Mouse (Mus musculus): Measurements from ENCODE around the gene Sys1. TPM values are rescaled to one million over a fixed set of nuclear protein-coding genes. Genes with fewer than 3 reads are reported as not detected.
A peak's percentile ranks its signal among the peaks of the same experiment; 100 is the strongest.

The Sys1 gene
- polyA plus RNA-seq, 1 experiment = 33.3 TPM

- TF ChIP-seq POLR2A (IDR thresholded peaks at IDR 0.05; ENCODE audit: borderline replicate concordance, low read depth, low read length) (no peak), CTCF (IDR thresholded peaks at IDR 0.05; ENCODE audit: low read depth, low read length) (no peak)
- Histone ChIP-seq H3K4me1 (ENCODE audit: control insufficient read depth, insufficient read depth, low read length) (peaks cover 9% of the 10 kb centered on the region), H3K4me3 (ENCODE audit: insufficient read depth, low read length) (no peak overlapping the region), H3K27ac (ENCODE audit: insufficient read depth, low read depth, low read length) (no peak overlapping the region)
Observed at GRCm38 (mm10) chr2:164448921-164449320, 7.8 kb upstream of the Sys1 start.

DNA sequence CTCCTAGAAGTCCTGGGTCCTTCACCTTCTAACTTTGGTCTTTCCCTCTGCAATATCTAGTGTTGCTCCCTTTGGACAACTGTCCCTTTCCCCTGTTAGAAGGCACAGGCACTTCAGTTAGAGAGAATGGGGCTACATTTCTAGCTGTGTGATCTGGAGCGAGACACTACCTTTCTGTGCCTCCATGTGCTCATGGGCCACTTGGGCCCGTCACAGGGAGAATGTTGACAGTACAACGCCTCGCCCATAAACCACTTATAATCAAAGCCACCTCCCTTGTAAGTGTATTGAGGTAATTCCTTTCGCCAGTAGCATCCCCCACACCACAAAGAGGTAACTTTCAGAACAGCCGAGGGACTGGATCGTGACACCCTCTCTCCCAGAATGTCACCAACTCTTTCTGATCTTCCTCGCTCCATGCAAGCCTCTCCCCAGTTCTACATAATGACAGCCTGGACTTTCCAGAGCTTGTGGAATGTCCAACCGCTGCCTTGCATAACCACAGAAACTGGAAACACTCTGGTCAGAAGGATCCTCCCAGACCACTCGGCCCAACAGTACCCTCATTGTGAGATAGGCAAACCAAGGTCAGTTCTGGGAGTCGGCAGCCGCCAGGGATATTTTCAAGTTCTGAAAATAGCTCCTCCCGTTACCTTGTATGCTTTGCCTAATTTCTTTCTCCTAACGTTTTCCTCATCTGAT, 7.3 kb upstream of the Sys1 start:
- peaks cover 11% of the 10 kb centered on the region for H3K4me1 ChIP-seq (ENCODE audit: control insufficient read depth, insufficient read depth, low read length)
- no peak for TF ChIP-seq CTCF (IDR thresholded peaks at IDR 0.05; ENCODE audit: low read depth, low read length)
- TF ChIP-seq POLR2A (IDR thresholded peaks at IDR 0.05; ENCODE audit: borderline replicate concordance, low read depth, low read length) = no peak
- H3K27ac ChIP-seq (ENCODE audit: insufficient read depth, low read depth, low read length) = no peak overlapping the region
- H3K4me3 ChIP-seq (ENCODE audit: insufficient read depth, low read length) = no peak overlapping the region

DNA sequence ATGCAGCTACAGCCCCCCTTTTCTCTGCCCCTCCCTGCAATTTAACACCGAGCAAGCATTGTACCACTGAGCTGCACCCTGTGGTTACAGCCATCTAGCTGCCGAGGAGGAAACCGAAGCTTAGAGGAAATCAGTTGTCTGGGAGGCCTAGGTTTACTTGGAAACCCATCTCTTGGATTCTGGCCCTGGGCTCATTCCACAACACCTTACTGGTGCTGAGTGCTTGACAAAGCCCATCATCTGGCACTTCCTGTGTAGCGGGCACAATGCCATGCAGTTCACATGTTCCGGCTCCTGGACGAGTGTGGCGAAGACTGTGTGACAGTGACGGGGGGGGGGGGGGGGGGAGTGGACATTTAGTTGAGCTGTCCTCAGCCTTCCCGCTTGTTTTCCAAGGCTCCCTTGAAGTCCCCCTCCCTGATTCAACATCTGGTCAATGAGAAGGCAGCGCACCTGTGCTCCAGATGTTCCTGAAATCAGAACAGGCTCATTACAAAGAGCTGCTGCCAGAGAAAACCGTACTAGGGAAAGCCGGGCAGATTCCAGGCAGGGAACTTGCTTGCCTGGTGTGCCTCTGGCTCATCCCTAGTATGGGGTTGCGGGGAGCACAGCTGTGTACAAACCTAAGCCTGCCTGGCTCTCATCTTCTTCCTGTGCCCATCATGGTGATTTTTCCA, 4.6 kb upstream of the Sys1 start:
- H3K4me1 ChIP-seq (ENCODE audit: control insufficient read depth, insufficient read depth, low read length) = peaks cover 28% of the 10 kb centered on the region
- no peak overlapping the region for H3K27ac ChIP-seq (ENCODE audit: insufficient read depth, low read depth, low read length)
- no peak for TF ChIP-seq CTCF (IDR thresholded peaks at IDR 0.05; ENCODE audit: low read depth, low read length)
- no peak for TF ChIP-seq POLR2A (IDR thresholded peaks at IDR 0.05; ENCODE audit: borderline replicate concordance, low read depth, low read length)
- H3K4me3 ChIP-seq (ENCODE audit: insufficient read depth, low read length) = no peak overlapping the region

DNA sequence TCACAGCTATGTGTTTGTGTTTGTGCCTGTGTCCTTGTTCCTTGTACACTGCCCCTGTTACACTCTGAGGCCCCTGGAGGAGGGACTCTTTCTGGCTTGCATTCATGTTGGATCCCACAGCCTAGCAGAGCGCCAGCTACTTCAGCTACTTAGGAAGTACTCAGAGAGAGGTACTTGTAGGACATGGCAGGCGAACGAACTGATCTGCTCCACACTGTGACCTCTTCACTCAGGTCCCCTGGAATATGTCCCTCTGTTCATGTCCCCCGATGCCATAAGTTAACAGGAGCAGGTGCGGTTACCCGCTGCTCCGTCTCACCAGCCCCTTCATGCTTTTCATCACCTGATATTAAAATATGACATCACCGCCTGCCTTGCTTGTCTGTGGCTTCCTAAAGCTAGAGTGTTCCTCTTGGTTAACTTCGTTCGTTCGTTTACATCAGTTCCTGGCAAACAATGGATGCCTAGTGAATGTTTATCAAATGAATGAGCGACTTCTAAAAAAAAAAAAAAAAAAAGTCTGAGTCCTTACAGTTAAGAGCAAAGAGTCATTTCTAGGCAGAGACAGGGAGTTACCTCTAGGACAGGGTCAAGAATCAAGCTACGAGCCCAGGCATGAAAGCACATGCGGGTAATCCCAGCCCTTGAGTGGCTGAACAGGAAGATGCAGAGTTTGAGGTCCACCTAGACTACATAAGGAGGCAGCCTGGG, 3.6 kb upstream of the Sys1 start:
- Histone ChIP-seq H3K27ac (ENCODE audit: insufficient read depth, low read depth, low read length) (no peak overlapping the region), H3K4me1 (ENCODE audit: control insufficient read depth, insufficient read depth, low read length) (peaks cover 34% of the 10 kb centered on the region), H3K4me3 (ENCODE audit: insufficient read depth, low read length) (no peak overlapping the region)
- TF ChIP-seq POLR2A (IDR thresholded peaks at IDR 0.05; ENCODE audit: borderline replicate concordance, low read depth, low read length) (no peak), CTCF (IDR thresholded peaks at IDR 0.05; ENCODE audit: low read depth, low read length) (no peak)

- no peak for TF ChIP-seq POLR2A (IDR thresholded peaks at IDR 0.05; ENCODE audit: borderline replicate concordance, low read depth, low read length)
- no peak for TF ChIP-seq CTCF (IDR thresholded peaks at IDR 0.05; ENCODE audit: low read depth, low read length)
- H3K4me1 ChIP-seq (ENCODE audit: control insufficient read depth, insufficient read depth, low read length) = peaks cover 39% of the 10 kb centered on the region
- H3K27ac ChIP-seq (ENCODE audit: insufficient read depth, low read depth, low read length) = no peak overlapping the region
- H3K4me3 ChIP-seq (ENCODE audit: insufficient read depth, low read length) = no peak overlapping the region
Observed at GRCm38 (mm10) chr2:164453887-164454500, 2.8 kb upstream of the Sys1 start.

- TF ChIP-seq POLR2A (IDR thresholded peaks at IDR 0.05; ENCODE audit: borderline replicate concordance, low read depth, low read length) (no peak), CTCF (IDR thresholded peaks at IDR 0.05; ENCODE audit: low read depth, low read length) (no peak)
- no peak overlapping the region for H3K4me3 ChIP-seq (ENCODE audit: insufficient read depth, low read length)
- H3K27ac ChIP-seq (ENCODE audit: insufficient read depth, low read depth, low read length) = peak overlapping the region; percentile 48; the same call in 1 of the 2 replicates
- H3K4me1 ChIP-seq (ENCODE audit: control insufficient read depth, insufficient read depth, low read length) = peaks cover 42% of the 10 kb centered on the region
Observed at GRCm38 (mm10) chr2:164454846-164455245, 1.9 kb upstream of the Sys1 start.

DNA sequence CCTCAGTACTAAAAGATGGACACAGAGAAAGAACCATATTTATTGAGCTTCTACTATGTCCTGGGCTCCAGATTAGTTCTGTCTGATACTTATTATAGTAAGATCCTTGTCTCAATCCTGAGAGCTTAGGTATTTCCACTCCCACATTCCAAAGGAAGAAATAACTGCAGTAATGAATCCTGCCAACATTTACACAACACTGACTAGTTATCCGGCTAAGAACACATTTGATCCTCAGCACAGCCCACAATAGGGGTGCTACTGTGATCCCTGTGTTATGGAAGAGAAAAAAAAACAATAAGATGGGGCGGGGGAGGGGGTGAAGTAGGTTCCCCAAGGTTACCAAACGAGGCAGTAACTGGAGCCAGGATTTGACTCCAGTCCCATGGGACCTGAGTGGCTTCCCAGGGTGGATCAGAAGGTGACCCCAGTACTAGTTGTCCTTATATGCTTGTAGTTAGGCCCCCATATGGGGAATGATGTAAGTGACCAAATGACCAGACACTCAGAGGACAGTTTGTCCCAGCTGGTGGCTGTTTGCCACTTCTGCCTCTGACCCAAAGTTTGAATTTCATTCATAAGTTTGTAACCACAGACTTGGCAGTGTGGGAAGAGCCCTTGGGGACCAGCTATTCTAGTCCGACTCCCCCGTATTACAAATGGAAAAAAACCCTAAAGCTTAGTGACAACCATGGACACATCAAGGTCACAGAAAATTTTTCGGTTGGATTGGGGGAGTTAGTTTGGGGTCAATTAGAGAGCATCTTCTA, 1.2 kb upstream of the Sys1 start:
- TF ChIP-seq CTCF (IDR thresholded peaks at IDR 0.05; ENCODE audit: low read depth, low read length) (no peak), POLR2A (IDR thresholded peaks at IDR 0.05; ENCODE audit: borderline replicate concordance, low read depth, low read length) (no peak)
- peak overlapping the region; percentile 48; the same call in 1 of the 2 replicates for H3K27ac ChIP-seq (ENCODE audit: insufficient read depth, low read depth, low read length)
- H3K4me1 ChIP-seq (ENCODE audit: control insufficient read depth, insufficient read depth, low read length) = peaks cover 42% of the 10 kb centered on the region
- no peak overlapping the region for H3K4me3 ChIP-seq (ENCODE audit: insufficient read depth, low read length)

- peak overlapping the region; percentile 53; the same call in 1 of the 2 replicates for H3K4me3 ChIP-seq (ENCODE audit: insufficient read depth, low read length)
- H3K4me1 ChIP-seq (ENCODE audit: control insufficient read depth, insufficient read depth, low read length) = peaks cover 42% of the 10 kb centered on the region
- TF ChIP-seq CTCF (IDR thresholded peaks at IDR 0.05; ENCODE audit: low read depth, low read length) = no peak
- H3K27ac ChIP-seq (ENCODE audit: insufficient read depth, low read depth, low read length) = peak overlapping the region; percentile 25; the same call in 1 of the 2 replicates
Observed at GRCm38 (mm10) chr2:164456413-164456812, 351 bp upstream of the Sys1 start.

- Histone ChIP-seq H3K4me3 (ENCODE audit: insufficient read depth, low read length) (no peak overlapping the region), H3K4me1 (ENCODE audit: control insufficient read depth, insufficient read depth, low read length) (peaks cover 51% of the 10 kb centered on the region), H3K27ac (ENCODE audit: insufficient read depth, low read depth, low read length) (peak overlapping the region; percentile 22)
- TF ChIP-seq POLR2A (IDR thresholded peaks at IDR 0.05; ENCODE audit: borderline replicate concordance, low read depth, low read length) = no peak
- TF ChIP-seq CTCF (IDR thresholded peaks at IDR 0.05; ENCODE audit: low read depth, low read length) = no peak
Observed at GRCm38 (mm10) chr2:164457942-164458341, 1.2 kb downstream of the Sys1 start.

Data from bone marrow macrophage, adult 2 months (primary cell).